Comparison of ENCODE assay signal across 19 mouse cellular contexts in the genomic region with DNA sequence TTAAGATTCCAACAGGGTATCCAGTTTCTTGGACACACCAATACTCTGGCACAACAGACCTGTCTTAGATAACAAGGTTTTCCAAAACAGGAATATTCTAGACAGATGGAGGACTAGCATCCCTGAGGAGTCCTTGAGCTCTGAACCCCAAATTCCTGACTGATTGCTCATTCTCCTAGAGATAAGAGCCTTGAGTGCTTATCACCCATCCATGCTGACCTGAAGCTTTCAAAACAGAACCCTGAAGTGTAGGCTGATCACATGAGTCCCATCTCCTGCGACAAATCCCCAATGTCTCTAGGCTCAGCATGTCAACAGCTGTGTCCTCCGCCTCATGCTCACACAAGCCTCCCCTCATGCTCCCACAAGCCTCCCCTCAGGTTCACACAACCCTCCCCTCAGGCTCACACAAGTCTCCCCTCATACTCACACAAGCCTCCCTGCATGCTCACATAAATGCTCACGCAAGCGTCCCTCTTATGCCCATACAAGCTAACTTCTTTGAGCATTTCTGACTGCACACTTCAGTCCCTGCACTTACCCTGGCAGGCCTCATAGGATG. TPM values are rescaled to one million over a fixed set of nuclear protein-coding genes. Genes with fewer than 3 reads are reported as not detected.
A peak's percentile ranks its signal among the peaks of the same experiment; 100 is the strongest.
DNase-seq lines count a peak whose midpoint lies in the region; ATAC-seq and TF ChIP-seq lines count a peak whose summit lies in the region.
"Had no signal": no experiment of that assay in that cellular context is flagged by ENCODE, and none has a peak within 500 bp of the region (broad histone marks: within the 10 kb centered on the region; RNA-seq: fewer than 3 reads in every experiment).

No protein-coding gene starts in this region.

- DNase-seq in heart, adult 2 months: no peak
- no peak for DNase-seq in heart, adult 8-10 months (ENCODE audit: low spot score)
- DNase-seq in layer of hippocampus, adult 2 months (ENCODE audit: low spot score in 2 of 2): no peak
- no peak for DNase-seq in layer of hippocampus, adult 8-10 months (ENCODE audit: low spot score in 2 of 2)
- DNase-seq: adrenal gland, postnatal 36 days; cerebellum, postnatal 10 days; left cerebral cortex, postnatal 4 days; spleen, adult 18-20 months had no signal

- H3K4me3 ChIP-seq in heart, adult 2 months: no peak overlapping the region
- H3K4me3 ChIP-seq in layer of hippocampus, adult 2 months: no peak overlapping the region
- H3K4me3 ChIP-seq in heart, embryonic 16.5 days (ENCODE audit: low read length): no peak overlapping the region
- no peak overlapping the region for H3K4me3 ChIP-seq in myocyte
- H3K4me3 ChIP-seq in forebrain, embryonic 16.5 days (replicated peaks; ENCODE audit: low read length): no peak overlapping the region
- H3K4me3 ChIP-seq: erythroblast, embryonic 14.5 days; hindbrain, embryonic 10.5 days; megakaryocyte, embryonic 14.5 days; neural tube, embryonic 12.5 days; stomach, embryonic 15.5 days had no signal

- 33% methylated on average over 4 of the region's 4 CpGs for WGBS in heart, adult 2 months
- WGBS in heart, embryonic 16.5 days: 36% methylated on average over 4 of the region's 4 CpGs
- whole genome bisulfite sequencing in forebrain, embryonic 16.5 days: 85% methylated on average over 4 of the region's 4 CpGs

- no peak overlapping the region for H3K4me2 ChIP-seq in heart, embryonic 16.5 days (ENCODE audit: low read depth, low read length)
- no peak overlapping the region for H3K4me2 ChIP-seq in myocyte (ENCODE audit: low read depth)
- no peak overlapping the region for H3K4me2 ChIP-seq in forebrain, embryonic 16.5 days (ENCODE audit: low read length)
- H3K4me2 ChIP-seq: neural tube, embryonic 12.5 days; stomach, embryonic 15.5 days had no signal

- TF ChIP-seq EP300 in heart, adult 2 months (IDR thresholded peaks at IDR 0.05; ENCODE audit: insufficient read depth, low read depth, low read length): no peak

- intact Hi-C loops in heart, adult 2 months (cut with DNase I): loop anchor here (5.0 to 10.0 kb wide), 2 partner anchors 238 to 421 kb away; a partner anchor contains a TSS

- no peaks in the 10 kb centered on the region for H3K9me3 ChIP-seq in heart, embryonic 16.5 days (replicated peaks; ENCODE audit: control insufficient read depth, low read length)
- no peaks in the 10 kb centered on the region for H3K9me3 ChIP-seq in forebrain, embryonic 16.5 days (ENCODE audit: control insufficient read depth, low read length)
- H3K9me3 ChIP-seq: hindbrain, embryonic 10.5 days; megakaryocyte, embryonic 14.5 days; neural tube, embryonic 12.5 days; stomach, embryonic 15.5 days had no signal

- no peak for TF ChIP-seq CTCF in heart, adult 2 months (IDR thresholded peaks at IDR 0.05)
- TF ChIP-seq CTCF in layer of hippocampus, adult 2 months (conservative IDR thresholded peaks at IDR 0.05): no peak

- H3K27me3 ChIP-seq in heart, adult 2 months (ENCODE audit: control insufficient read depth, insufficient read depth, low read length): no peaks in the 10 kb centered on the region
- no peaks in the 10 kb centered on the region for H3K27me3 ChIP-seq in heart, embryonic 16.5 days (ENCODE audit: control insufficient read depth, insufficient read depth, low read length)
- H3K27me3 ChIP-seq in myocyte (ENCODE audit: control insufficient read depth, insufficient read depth, insufficient read length): no peaks in the 10 kb centered on the region
- no peaks in the 10 kb centered on the region for H3K27me3 ChIP-seq in forebrain, embryonic 16.5 days (replicated peaks; ENCODE audit: control insufficient read depth, insufficient read depth, low read length)
- H3K27me3 ChIP-seq: neural tube, embryonic 12.5 days; stomach, embryonic 15.5 days had no signal

- H3K9ac ChIP-seq in heart, adult 2 months (ENCODE audit: low read depth, low read length): no peak overlapping the region; the same call in 1 of the 2 replicates
- peak overlapping the region; percentile 38; the same call in 1 of the 2 replicates for H3K9ac ChIP-seq in heart, embryonic 16.5 days (ENCODE audit: low read length)
- no peak overlapping the region for H3K9ac ChIP-seq in forebrain, embryonic 16.5 days (replicated peaks; ENCODE audit: low read depth, low read length)
- H3K9ac ChIP-seq: liver, embryonic 14.5 days; neural tube, embryonic 12.5 days; stomach, embryonic 15.5 days had no signal

- no peak for ATAC-seq in heart, embryonic 16.5 days (replicated peaks; ENCODE audit: extremely low read depth, insufficient read depth, low FRiP score)
- no peak for ATAC-seq in forebrain, embryonic 16.5 days
- ATAC-seq: forebrain, embryonic 14.5 days; lung, postnatal 0 days had no signal

- H3K4me1 ChIP-seq in heart, adult 2 months (ENCODE audit: control insufficient read depth, insufficient read depth, low read length): peaks cover 46% of the 10 kb centered on the region
- H3K4me1 ChIP-seq in heart, embryonic 16.5 days (ENCODE audit: control insufficient read depth, insufficient read depth, low read length): peaks cover 42% of the 10 kb centered on the region
- no peaks in the 10 kb centered on the region; the same call in 1 of the 2 replicates for H3K4me1 ChIP-seq in forebrain, embryonic 16.5 days (replicated peaks; ENCODE audit: control insufficient read depth, insufficient read depth, low read length)
- H3K4me1 ChIP-seq: hindbrain, embryonic 10.5 days; megakaryocyte, embryonic 14.5 days; neural tube, embryonic 12.5 days had no signal

- peak overlapping the region; percentile 59 for H3K27ac ChIP-seq in heart, adult 2 months
- peak overlapping the region; percentile 33; the same call in 1 of the 2 replicates for H3K27ac ChIP-seq in layer of hippocampus, adult 2 months
- peak overlapping the region; percentile 71 for H3K27ac ChIP-seq in heart, embryonic 16.5 days (ENCODE audit: low read length)
- no peak overlapping the region for H3K27ac ChIP-seq in forebrain, embryonic 16.5 days (ENCODE audit: low read length)
- H3K27ac ChIP-seq: hindbrain, embryonic 10.5 days; liver, embryonic 14.5 days; neural tube, embryonic 12.5 days; stomach, embryonic 15.5 days had no signal

- TF ChIP-seq POLR2A in heart, adult 2 months (IDR thresholded peaks at IDR 0.05; ENCODE audit: insufficient read depth, low read depth, low read length): no peak
- no peak for TF ChIP-seq POLR2A in myocyte (IDR thresholded peaks at IDR 0.05; ENCODE audit: insufficient read length, low read depth)

- H3ac ChIP-seq in myocyte (ENCODE audit: control insufficient read depth, insufficient read length): no peak overlapping the region

- H3K36me3 ChIP-seq in heart, adult 2 months (ENCODE audit: control insufficient read depth, insufficient read depth, low read length): peaks cover 73% of the 10 kb centered on the region
- peaks cover 16% of the 10 kb centered on the region for H3K36me3 ChIP-seq in heart, embryonic 16.5 days (ENCODE audit: control insufficient read depth, insufficient read depth)
- peaks cover 5% of the 10 kb centered on the region for H3K36me3 ChIP-seq in myocyte (ENCODE audit: control insufficient read depth, insufficient read depth)
- H3K36me3 ChIP-seq in forebrain, embryonic 16.5 days (ENCODE audit: control insufficient read depth, insufficient read depth): no peaks in the 10 kb centered on the region
- H3K36me3 ChIP-seq: stomach, embryonic 15.5 days had no signal

- peaks cover 20% of the 10 kb centered on the region for H3K79me2 ChIP-seq in heart, adult 2 months (replicated peaks; ENCODE audit: control insufficient read depth, insufficient read depth, low read length)
- peaks cover 98% of the 10 kb centered on the region for H3K79me2 ChIP-seq in myocyte (ENCODE audit: control insufficient read depth, insufficient read depth)

TF ChIP-seq in myocyte, 11 proteins besides CTCF, POLR2A, EP300 and RAD21:
- TF ChIP-seq SRF (IDR thresholded peaks at IDR 0.05; ENCODE audit: control insufficient read depth, insufficient read length, low read depth): no peak
- TF ChIP-seq MYOD1 (IDR thresholded peaks at IDR 0.05; ENCODE audit: control insufficient read depth in 1 of 3, insufficient read length in 2 of 3, low read depth in 2 of 3): peak in 2 of 3 experiments; percentile 23 to 28
- no peak for TF ChIP-seq POLR2AphosphoS2 (IDR thresholded peaks at IDR 0.05; ENCODE audit: insufficient read length, low read depth)
- TF ChIP-seq CEBPB (IDR thresholded peaks at IDR 0.05; ENCODE audit: insufficient read depth, poor library complexity, severe bottlenecking): no peak
- TF ChIP-seq MYOG (IDR thresholded peaks at IDR 0.05; ENCODE audit: control insufficient read depth in 1 of 3, insufficient read depth in 1 of 3, insufficient read length in 2 of 3, low read depth in 2 of 3): peak in 1 of 3 experiments; percentile 53
TF ChIP-seq in myocyte: peak in this region for 2.

RNA-seq across cellular contexts. Expression of a gene that starts 31.2 kb away (rescaled TPM):
- total RNA-seq in heart, adult 2 months (2021): 100 to 1,000 TPM; 509 to 570 TPM
- 169 and 246 TPM in 2 replicates for polyA plus RNA-seq in heart, adult 2 months (2012; rRNA removed)
- total RNA-seq in heart, adult 8-10 months (2022): 100 to 1,000 TPM; 542 to 588 (median 572) TPM
- total RNA-seq in layer of hippocampus, adult 2 months (2021): 100 to 1,000 TPM; 564 to 576 TPM
- 100 to 1,000 TPM; 536 to 568 (median 551) TPM for total RNA-seq in layer of hippocampus, adult 8-10 months (2022)
- polyA plus RNA-seq in heart, embryonic 16.5 days (2015; fragmentation: Nextera tagmentation; extraction: Ambion mirVana): 164 and 178 TPM in 2 replicates
- polyA plus RNA-seq in myocyte (2012; fragmentation: generic; extraction: Trizol): 85.4 TPM
- polyA plus RNA-seq in forebrain, embryonic 16.5 days (2015; fragmentation: Nextera tagmentation; extraction: Ambion mirVana): 149 and 159 TPM in 2 replicates
